Mouse (Mus musculus) kidney, adult 2 months (tissue): ENCODE measurements around the gene Epn2. TPM values are rescaled to one million over a fixed set of nuclear protein-coding genes. Genes with fewer than 3 reads are reported as not detected.
A peak's percentile ranks its signal among the peaks of the same experiment; 100 is the strongest.

Experiments used
- DNase-seq: peaks from one replicate; pipeline ENCODE4 v3.0.0; 2021
- H3K27ac ChIP-seq: fragments of 200-500 bp; 2 replicates; pipeline ENCODE4 v1.5.1; 2012; ENCODE audit warnings: low read depth, low read length, control low read depth, inconsistent platforms; ENCODE audit not compliant: insufficient read depth
- H3K27me3 ChIP-seq: fragments of 200-500 bp; replicated peaks from 2 replicates; pipeline ENCODE4 v1.6.1; 2012; ENCODE audit warnings: mild to moderate bottlenecking, moderate library complexity, low read length, inconsistent platforms; ENCODE audit not compliant: control insufficient read depth, insufficient read depth
- H3K36me3 ChIP-seq: fragments of 200-500 bp; 2 replicates; pipeline ENCODE4 v1.6.1; 2012; ENCODE audit warnings: mild to moderate bottlenecking, moderate library complexity, low read length, inconsistent platforms; ENCODE audit not compliant: control insufficient read depth, insufficient read depth
- H3K4me1 ChIP-seq: fragments of 200-500 bp; 2 replicates; pipeline ENCODE4 v1.6.1; 2011; ENCODE audit warnings: low read length; ENCODE audit not compliant: control insufficient read depth, insufficient read depth
- H3K4me3 ChIP-seq: fragments of 200-500 bp; 2 replicates; pipeline ENCODE4 v1.5.1; 2011; ENCODE audit warnings: mild to moderate bottlenecking, low read depth, low read length, control low read depth; ENCODE audit not compliant: insufficient read depth
- CTCF ChIP-seq: fragments of 200-500 bp; conservative IDR thresholded peaks from 2 replicates; pipeline ENCODE4 v1.5.1; 2011; ENCODE audit warnings: low read depth, mild to moderate bottlenecking, control low read depth, low read length, moderate library complexity, mixed read lengths; ENCODE audit not compliant: insufficient read depth, insufficient read length
- POLR2A ChIP-seq: fragments of 200-500 bp; IDR thresholded peaks from one replicate; pipeline ENCODE4 v1.6.1; 2011; ENCODE audit warnings: low read depth, low read length, control low read depth
- WGBS: fragments of 180-500 bp; shearing (Covaris S2); methylation state at CpG from one replicate; pipeline ENCODE4 v1.1.7; 2018; 5-methylcytosine and 5-hydroxymethylcytosine counted together
- polyA plus RNA-seq: library from polyadenylated mRNA; depleted of rRNA; stranded (reverse); fragments of >200 nt; gene quantifications from 2 replicates; pipeline ENCODE4 v1.2.3, GENCODE M21; 2012

The Epn2 gene
- polyA plus RNA-seq, 1 experiment = 23.1 TPM

DNA sequence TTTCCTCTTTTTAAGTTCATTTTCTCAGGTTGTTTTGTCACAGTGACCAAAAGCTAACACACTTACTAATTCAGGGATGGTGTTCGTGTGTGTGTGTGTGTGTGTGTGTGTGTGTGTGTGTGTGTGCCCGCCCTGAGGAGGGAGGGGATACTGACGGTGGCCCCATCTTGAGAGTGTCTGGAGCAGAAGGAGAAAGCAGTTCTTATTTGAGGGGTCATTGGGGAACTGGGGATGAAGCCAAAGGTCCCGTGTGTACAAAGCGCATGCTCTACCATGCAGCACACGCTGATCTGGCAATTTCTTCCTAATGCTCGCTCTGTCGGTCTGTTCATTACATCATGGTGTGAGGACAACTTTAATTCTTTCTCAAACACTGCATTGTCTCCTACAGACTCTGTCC is 39.1 kb upstream of the Epn2 start:
- Histone ChIP-seq H3K27me3 (no peaks in the 10 kb centered on the region), H3K4me3 (no peak overlapping the region), H3K36me3 (no peaks in the 10 kb centered on the region), H3K4me1 (peaks cover 7% of the 10 kb centered on the region; the same call in 1 of the 2 replicates), H3K27ac (peak overlapping the region; percentile 76)
- 80% methylated on average over 8 of the region's 8 CpGs for WGBS
- DNase-seq = no peak
- TF ChIP-seq CTCF (no peak), POLR2A (no peak)

DNA sequence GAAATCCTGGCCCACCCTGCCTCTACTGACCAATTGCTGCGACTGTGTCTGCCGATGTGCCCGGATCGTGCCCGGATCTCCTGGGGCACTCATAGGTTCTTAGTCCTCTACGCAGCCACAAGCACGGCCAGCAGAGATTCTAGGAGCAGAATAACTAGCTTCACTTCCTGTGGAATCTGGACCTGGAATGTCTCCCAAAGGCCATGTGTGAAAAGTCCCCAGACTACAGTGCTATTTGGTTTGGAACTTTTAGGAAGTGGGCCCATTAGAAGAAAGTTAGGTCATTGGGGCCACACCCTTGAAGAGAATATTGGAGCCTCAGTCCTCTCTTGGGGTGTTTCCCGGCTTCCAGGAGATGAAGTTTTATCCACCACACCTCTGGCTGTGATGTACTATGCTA is 38.6 kb upstream of the Epn2 start:
- peak; percentile 57 for DNase-seq
- no peak for TF ChIP-seq POLR2A
- no peak for TF ChIP-seq CTCF
- H3K27ac ChIP-seq = peak overlapping the region; percentile 76

DNA sequence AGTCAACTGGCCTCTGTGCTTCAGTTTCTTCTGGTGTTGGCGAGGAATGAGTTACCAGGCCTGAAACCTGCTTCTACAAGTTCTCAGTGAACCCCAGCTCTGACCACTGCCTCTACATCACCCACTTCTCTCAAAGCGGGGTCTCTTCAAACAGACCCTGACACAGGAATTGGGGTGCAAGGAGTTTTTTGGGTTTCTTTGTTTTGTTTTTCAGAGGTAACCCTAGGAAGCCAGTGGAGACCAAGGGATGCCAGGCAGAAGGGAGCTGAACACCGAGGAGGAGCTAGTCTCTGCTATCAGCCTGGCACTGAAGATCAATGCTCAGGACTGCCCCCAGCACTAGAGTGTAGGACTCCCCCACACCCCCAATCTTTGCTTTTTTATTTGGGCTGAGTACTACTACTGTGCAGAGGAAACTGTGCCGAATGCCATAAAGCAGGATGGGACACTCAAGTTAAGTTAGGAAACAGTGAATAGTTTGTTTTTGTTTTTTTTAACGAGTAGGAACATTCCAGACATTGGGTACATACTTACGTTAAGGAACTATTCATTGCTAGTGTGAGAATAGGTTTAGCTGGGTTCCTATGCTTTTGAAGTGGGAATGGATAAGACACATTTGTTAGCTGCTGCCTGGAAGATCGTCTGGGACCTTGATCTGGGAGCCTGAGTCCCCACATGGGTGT is 37.9 kb upstream of the Epn2 start:
- Histone ChIP-seq H3K27ac (peak overlapping the region; percentile 76), H3K36me3 (no peaks in the 10 kb centered on the region), H3K4me1 (peaks cover 7% of the 10 kb centered on the region; the same call in 1 of the 2 replicates), H3K27me3 (no peaks in the 10 kb centered on the region), H3K4me3 (no peak overlapping the region)
- 68% methylated on average over 7 of the region's 7 CpGs for WGBS
- no peak for TF ChIP-seq CTCF
- no peak for TF ChIP-seq POLR2A
- peak; percentile 17 for DNase-seq

More for the DNA sequence above, 38.6 kb upstream of the Epn2 start:
- Histone ChIP-seq H3K27me3 (no peaks in the 10 kb centered on the region), H3K4me3 (no peak overlapping the region), H3K36me3 (no peaks in the 10 kb centered on the region), H3K4me1 (peaks cover 7% of the 10 kb centered on the region; the same call in 1 of the 2 replicates)
- WGBS = 73% methylated on average over 8 of the region's 8 CpGs

DNA sequence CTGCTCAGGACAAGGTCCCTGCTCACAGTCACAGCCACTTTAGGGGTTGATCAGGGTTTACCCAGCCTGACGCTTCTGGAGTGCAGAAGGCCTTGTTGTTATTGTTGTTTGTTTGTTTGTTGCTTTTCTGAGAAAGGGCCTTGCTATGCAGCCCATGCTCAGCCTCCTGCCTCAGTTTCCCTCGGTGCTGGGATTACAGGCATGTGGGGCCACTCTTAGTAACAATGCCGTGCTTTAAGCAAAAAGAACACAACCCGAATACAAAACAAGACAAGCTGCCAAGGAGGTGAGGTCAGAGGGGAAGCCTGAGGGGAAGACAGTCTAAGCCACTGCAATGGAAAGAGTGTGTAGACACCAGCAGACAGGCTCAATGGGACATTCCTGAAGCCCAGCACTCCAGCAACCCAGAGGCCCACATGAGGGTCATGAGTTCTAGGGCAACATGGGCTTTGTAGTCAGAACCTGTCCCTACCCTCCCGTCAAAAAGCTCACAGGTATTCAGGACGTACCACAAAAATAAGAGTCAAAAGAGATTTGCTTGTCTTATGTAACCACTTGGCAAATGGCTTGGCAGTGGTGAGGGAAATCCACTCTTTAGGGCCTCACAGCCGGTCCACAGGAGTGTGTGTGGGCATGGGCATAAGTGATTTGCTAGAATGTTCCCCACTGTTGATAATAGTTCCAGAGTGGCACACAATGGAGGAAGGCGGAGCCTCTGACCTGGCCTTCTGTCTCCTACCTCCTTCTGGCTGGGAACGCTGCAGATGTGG is 37.2 kb upstream of the Epn2 start:
- WGBS = 73% methylated on average over 9 of the region's 9 CpGs
- Histone ChIP-seq H3K4me3 (no peak overlapping the region), H3K36me3 (no peaks in the 10 kb centered on the region), H3K27me3 (no peaks in the 10 kb centered on the region), H3K4me1 (peaks cover 7% of the 10 kb centered on the region; the same call in 1 of the 2 replicates), H3K27ac (peak overlapping the region; percentile 71)
- DNase-seq = peak; percentile 11
- TF ChIP-seq CTCF (no peak), POLR2A (no peak)

DNA sequence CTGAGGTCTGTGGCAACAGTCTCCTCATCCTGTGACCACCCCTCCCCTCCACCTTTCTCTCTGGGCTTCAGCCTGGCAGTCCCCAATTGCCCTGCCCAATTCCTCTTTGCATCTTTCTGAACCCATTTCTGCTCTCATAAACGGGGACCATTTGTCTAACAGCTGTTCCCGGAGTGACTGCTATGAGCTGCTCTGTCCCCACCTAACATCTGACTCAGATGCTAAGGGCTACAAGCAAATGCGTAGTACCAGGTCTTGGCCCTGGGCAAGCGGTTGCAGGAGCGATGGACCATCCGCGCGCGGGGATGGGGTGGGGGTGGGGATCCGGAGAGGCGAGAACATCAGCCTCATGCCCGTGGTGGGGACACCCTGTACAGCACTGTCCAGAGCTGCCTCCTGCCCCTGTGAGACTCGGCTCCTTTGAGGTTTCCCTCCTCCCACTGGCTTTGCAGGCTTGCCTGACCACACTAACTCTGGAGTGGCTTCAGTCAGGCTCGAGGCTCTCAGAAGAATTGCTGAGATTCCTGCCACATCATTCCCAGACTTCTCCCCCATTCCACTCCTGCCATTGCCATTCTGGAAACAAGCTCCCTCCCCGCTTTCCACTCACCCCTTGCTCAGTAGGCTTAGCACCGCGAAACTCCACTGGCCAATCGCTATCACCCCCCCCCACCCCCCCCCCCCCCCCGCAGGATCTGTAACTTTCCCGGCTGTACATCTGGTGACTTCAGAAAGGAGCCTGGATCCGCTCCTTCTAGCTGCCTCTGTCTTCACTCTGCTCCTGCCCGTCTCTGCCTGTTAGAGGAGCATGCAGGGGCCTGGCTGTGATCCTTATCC is 36.4 kb upstream of the Epn2 start:
- no peak overlapping the region for H3K4me3 ChIP-seq
- no peaks in the 10 kb centered on the region for H3K36me3 ChIP-seq
- WGBS = 18% methylated on average over 20 of the region's 22 CpGs
- H3K27me3 ChIP-seq = no peaks in the 10 kb centered on the region
- H3K27ac ChIP-seq = peak overlapping the region; percentile 71
- TF ChIP-seq CTCF (no peak), POLR2A (peak; percentile 18)
- peak; percentile 39 for DNase-seq
- peaks cover 7% of the 10 kb centered on the region; the same call in 1 of the 2 replicates for H3K4me1 ChIP-seq

DNA sequence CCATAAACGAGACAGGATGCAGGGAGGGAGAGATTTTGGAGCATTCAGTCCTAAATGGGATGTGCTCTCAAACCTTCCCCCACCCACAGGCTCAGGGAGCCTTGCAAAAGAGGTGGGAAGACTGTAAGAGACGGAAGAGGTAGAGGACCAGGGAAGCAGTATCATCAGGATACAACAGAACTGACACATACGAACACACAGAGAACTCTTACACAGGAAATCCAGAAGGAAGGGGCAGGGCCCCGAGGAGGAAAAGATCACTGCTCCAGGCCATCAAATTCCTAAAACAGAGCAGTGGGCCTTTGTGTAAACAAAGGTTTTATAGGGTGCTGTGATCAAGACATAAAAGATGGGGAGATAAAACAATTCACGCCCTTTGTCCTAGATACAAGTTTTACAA is 34.9 kb upstream of the Epn2 start:
- H3K36me3 ChIP-seq = no peaks in the 10 kb centered on the region
- 51% methylated on average over 5 of the region's 5 CpGs for WGBS
- no peak for TF ChIP-seq CTCF
- TF ChIP-seq POLR2A = no peak
- no peak overlapping the region for H3K4me3 ChIP-seq
- H3K4me1 ChIP-seq = peaks cover 7% of the 10 kb centered on the region; the same call in 1 of the 2 replicates
- H3K27ac ChIP-seq = peak overlapping the region; percentile 31
- no peaks in the 10 kb centered on the region for H3K27me3 ChIP-seq
- peak; percentile 54 for DNase-seq
